Mouse (Mus musculus) ES-Bruce4 (cell line): ENCODE measurements around the gene H2-DMb1. TPM values are rescaled to one million over a fixed set of nuclear protein-coding genes. Genes with fewer than 3 reads are reported as not detected.

Experiments used
- H3K27ac ChIP-seq: 2 replicates; pipeline ENCODE4 v1.5.1; 2012; ENCODE audit warnings: low read length, inconsistent platforms; ENCODE audit not compliant: insufficient read depth
- H3K27me3 ChIP-seq: 2 replicates; pipeline ENCODE4 v1.6.1; 2012; ENCODE audit warnings: mild to moderate bottlenecking, low read length, inconsistent platforms; ENCODE audit not compliant: control insufficient read depth, poor library complexity, insufficient read depth, severe bottlenecking
- H3K36me3 ChIP-seq: 2 replicates; pipeline ENCODE4 v1.6.1; 2012; ENCODE audit warnings: inconsistent platforms, mild to moderate bottlenecking, low read length, moderate library complexity; ENCODE audit not compliant: control insufficient read depth, poor library complexity, insufficient read depth, severe bottlenecking
- H3K4me1 ChIP-seq: one replicate; pipeline ENCODE4 v1.8.1; 2011; ENCODE audit warnings: low read length; ENCODE audit not compliant: control insufficient read depth, insufficient read depth
- H3K4me3 ChIP-seq: 2 replicates; pipeline ENCODE4 v1.5.1; 2011; ENCODE audit warnings: low read depth, mild to moderate bottlenecking, low read length
- H3K9ac ChIP-seq: 2 replicates; pipeline ENCODE4 v1.6.1; 2012; ENCODE audit warnings: low read depth, mild to moderate bottlenecking, inconsistent platforms; ENCODE audit not compliant: poor library complexity, severe bottlenecking
- H3K9me3 ChIP-seq: replicated peaks from 2 replicates; pipeline ENCODE4 v1.6.1; 2012; ENCODE audit warnings: mild to moderate bottlenecking, low read length, inconsistent platforms; ENCODE audit not compliant: control insufficient read depth, poor library complexity, insufficient read depth, severe bottlenecking
- CTCF ChIP-seq: IDR thresholded peaks from one replicate; pipeline ENCODE4 v1.8.1; 2011; ENCODE audit warnings: low read depth, low read length
- EP300 ChIP-seq: IDR thresholded peaks from 2 replicates; pipeline ENCODE4 v1.6.1; 2011; ENCODE audit warnings: low read depth, low read length; ENCODE audit not compliant: insufficient read depth
- POLR2A ChIP-seq: IDR thresholded peaks from one replicate; pipeline ENCODE4 v1.8.1; 2011; ENCODE audit warnings: low read length; ENCODE audit not compliant: insufficient read depth
- polyA plus RNA-seq: library from polyadenylated mRNA; stranded (reverse); fragments of >200 nt; gene quantifications from 2 replicates; pipeline ENCODE4 v1.2.4, GENCODE M21; 2011; ENCODE audit warnings: low read depth; ENCODE audit not compliant: missing spikeins, insufficient read depth, insufficient read length

Gene H2-DMb1
- polyA plus RNA-seq, 1 experiment: 1.1 TPM

GRCm38 (mm10) chr17:34174075-34174474, 21.2 kb downstream of the H2-DMb1 start:
- peaks cover 9% of the 10 kb centered on the region for H3K9me3 ChIP-seq
- no peak overlapping the region for H3K4me3 ChIP-seq
- no peaks in the 10 kb centered on the region for H3K27me3 ChIP-seq
- H3K27ac ChIP-seq: no peak overlapping the region
- H3K36me3 ChIP-seq: no peaks in the 10 kb centered on the region
- H3K4me1 ChIP-seq: no peaks in the 10 kb centered on the region
- no peak overlapping the region for H3K9ac ChIP-seq
- TF ChIP-seq POLR2A (no peak), CTCF (no peak), EP300 (no peak)

GRCm38 (mm10) chr17:34177179-34177578, 24.3 kb downstream of the H2-DMb1 start:
- H3K27ac ChIP-seq: no peak overlapping the region
- H3K9me3 ChIP-seq: peaks cover 9% of the 10 kb centered on the region
- no peak overlapping the region for H3K9ac ChIP-seq
- H3K4me3 ChIP-seq: no peak overlapping the region
- TF ChIP-seq EP300: no peak
- TF ChIP-seq CTCF: no peak
- TF ChIP-seq POLR2A: no peak
- H3K27me3 ChIP-seq: no peaks in the 10 kb centered on the region
- no peaks in the 10 kb centered on the region for H3K36me3 ChIP-seq
- H3K4me1 ChIP-seq: no peaks in the 10 kb centered on the region

GRCm38 (mm10) chr17:34179019-34179418, 26.1 kb downstream of the H2-DMb1 start:
- H3K27ac ChIP-seq: no peak overlapping the region
- H3K9me3 ChIP-seq: peaks cover 4% of the 10 kb centered on the region; the same call in 1 of the 2 replicates
- H3K27me3 ChIP-seq: no peaks in the 10 kb centered on the region
- TF ChIP-seq CTCF (no peak), EP300 (no peak), POLR2A (no peak)
- no peaks in the 10 kb centered on the region for H3K4me1 ChIP-seq
- H3K36me3 ChIP-seq: no peaks in the 10 kb centered on the region
- H3K9ac ChIP-seq: no peak overlapping the region
- H3K4me3 ChIP-seq: no peak overlapping the region

- Histone ChIP-seq H3K4me3 (no peak overlapping the region), H3K36me3 (no peaks in the 10 kb centered on the region), H3K27ac (no peak overlapping the region), H3K9ac (no peak overlapping the region), H3K27me3 (no peaks in the 10 kb centered on the region), H3K4me1 (no peaks in the 10 kb centered on the region), H3K9me3 (peaks cover 4% of the 10 kb centered on the region; the same call in 1 of the 2 replicates)
- TF ChIP-seq CTCF (no peak), EP300 (no peak), POLR2A (no peak)
Observed at GRCm38 (mm10) chr17:34179913-34180859, 27.3 kb downstream of the H2-DMb1 start.

GRCm38 (mm10) chr17:34183564-34184219, 30.8 kb downstream of the H2-DMb1 start:
- no peaks in the 10 kb centered on the region for H3K27me3 ChIP-seq
- no peaks in the 10 kb centered on the region for H3K9me3 ChIP-seq
- no peak for TF ChIP-seq CTCF
- TF ChIP-seq EP300: no peak
- no peak for TF ChIP-seq POLR2A
- no peaks in the 10 kb centered on the region for H3K4me1 ChIP-seq
- H3K4me3 ChIP-seq: no peak overlapping the region
- H3K9ac ChIP-seq: no peak overlapping the region
- no peak overlapping the region for H3K27ac ChIP-seq
- H3K36me3 ChIP-seq: no peaks in the 10 kb centered on the region

- Histone ChIP-seq H3K9ac (no peak overlapping the region), H3K27me3 (no peaks in the 10 kb centered on the region), H3K36me3 (no peaks in the 10 kb centered on the region), H3K4me3 (no peak overlapping the region), H3K9me3 (no peaks in the 10 kb centered on the region), H3K4me1 (no peaks in the 10 kb centered on the region), H3K27ac (no peak overlapping the region)
- TF ChIP-seq EP300 (no peak), CTCF (no peak), POLR2A (no peak)
Observed at GRCm38 (mm10) chr17:34185526-34185925, 32.7 kb downstream of the H2-DMb1 start.
